Mouse (Mus musculus): ENCODE measurements around the gene Drg1.

The Drg1 gene

GRCm38 (mm10) chr11:3289803-3290639, 23.8 kb upstream of the Drg1 start:
- DNase-seq, result peak; percentile 93 to 95

- peak; percentile 95 to 97 for DNase-seq
Measured at GRCm38 (mm10) chr11:3289302-3289802, 23.1 kb upstream of the Drg1 start.

GRCm38 (mm10) chr11:3288521-3289301, 22.5 kb upstream of the Drg1 start, which contains the start of gene Patz1:
Gene Patz1, plus strand, starts transcription at chr11:3288874.
- DNase-seq, result peak; percentile 82 to 84

- DNase-seq, result no peak
Measured at GRCm38 (mm10) chr11:3287921-3288320, 21.7 kb upstream of the Drg1 start.

- peak; percentile 85 to 92 for DNase-seq
Measured at GRCm38 (mm10) chr11:3287131-3287530, 20.9 kb upstream of the Drg1 start.

- no peak for DNase-seq
Measured at GRCm38 (mm10) chr11:3285940-3286339, 19.7 kb upstream of the Drg1 start.

GRCm38 (mm10) chr11:3283645-3284044, 17.4 kb upstream of the Drg1 start:
- DNase-seq, result no peak

GRCm38 (mm10) chr11:3282887-3283286, 16.7 kb upstream of the Drg1 start:
- no peak for DNase-seq

GRCm38 (mm10) chr11:3279729-3280128, 13.5 kb upstream of the Drg1 start:
- no peak for DNase-seq

- DNase-seq, result no peak
Measured at GRCm38 (mm10) chr11:3278351-3278750, 12.1 kb upstream of the Drg1 start.

GRCm38 (mm10) chr11:3269241-3269640, 3.0 kb upstream of the Drg1 start:
- DNase-seq, result no peak

- DNase-seq, result no peak
Measured at GRCm38 (mm10) chr11:3267133-3267532, 918 bp upstream of the Drg1 start.

GRCm38 (mm10) chr11:3265291-3266078, 730 bp downstream of the Drg1 start:
- DNase-seq, result no peak

GRCm38 (mm10) chr11:3259537-3259936, 6.7 kb downstream of the Drg1 start:
- DNase-seq, result no peak

GRCm38 (mm10) chr11:3247387-3247786, 18.8 kb downstream of the Drg1 start:
- DNase-seq, result no peak

GRCm38 (mm10) chr11:3243771-3244170, 22.4 kb downstream of the Drg1 start:
- peak; percentile 58 to 76 for DNase-seq

- DNase-seq, result no peak
Measured at GRCm38 (mm10) chr11:3242395-3242794, 23.8 kb downstream of the Drg1 start.

GRCm38 (mm10) chr11:3235277-3235676, 30.9 kb downstream of the Drg1 start:
- DNase-seq, result peak in 1 of 2 experiments; percentile 15

- DNase-seq, result no peak
Measured at GRCm38 (mm10) chr11:3233704-3234103, 32.5 kb downstream of the Drg1 start.

- no peak for DNase-seq
Measured at GRCm38 (mm10) chr11:3232248-3232647, 34.0 kb downstream of the Drg1 start.

GRCm38 (mm10) chr11:3227113-3227512, 39.1 kb downstream of the Drg1 start:
- no peak for DNase-seq

GRCm38 (mm10) chr11:3223105-3223504, 43.1 kb downstream of the Drg1 start:
- no peak for DNase-seq

- DNase-seq, result no peak
Measured at GRCm38 (mm10) chr11:3212526-3212925, 53.7 kb downstream of the Drg1 start.

Measured in cerebellum, postnatal 10 days (tissue).